Mouse (Mus musculus) neural tube, embryonic 10.5 days (tissue): ENCODE measurements around the gene Cfap73.

Source experiments
- DNase-seq: peaks from one replicate; pipeline ENCODE4 v3.0.0-alpha.2; 2017; ENCODE audit warnings: low spot score; ENCODE audit errors: extremely low spot score

Gene Cfap73

DNA sequence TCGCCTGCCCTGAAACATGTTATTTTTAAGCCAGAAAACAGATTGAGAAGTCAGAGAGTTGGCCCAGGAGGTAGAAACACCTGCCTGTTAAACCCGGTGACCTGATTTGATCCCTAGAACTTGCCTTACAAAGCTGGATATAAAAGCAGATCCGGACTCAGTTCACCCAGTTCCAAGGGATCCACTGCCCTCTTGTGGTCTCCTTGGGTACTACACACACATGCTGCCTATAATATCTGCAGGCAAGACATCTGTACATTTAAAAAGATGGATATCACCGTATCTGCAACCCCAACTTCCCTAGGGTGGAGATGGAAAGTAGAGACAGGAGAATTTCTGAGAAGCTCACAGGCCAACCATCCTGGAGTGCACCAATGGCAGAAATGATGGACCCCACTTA, 18.1 kb downstream of the Cfap73 start:
- DNase-seq: no peak

DNA sequence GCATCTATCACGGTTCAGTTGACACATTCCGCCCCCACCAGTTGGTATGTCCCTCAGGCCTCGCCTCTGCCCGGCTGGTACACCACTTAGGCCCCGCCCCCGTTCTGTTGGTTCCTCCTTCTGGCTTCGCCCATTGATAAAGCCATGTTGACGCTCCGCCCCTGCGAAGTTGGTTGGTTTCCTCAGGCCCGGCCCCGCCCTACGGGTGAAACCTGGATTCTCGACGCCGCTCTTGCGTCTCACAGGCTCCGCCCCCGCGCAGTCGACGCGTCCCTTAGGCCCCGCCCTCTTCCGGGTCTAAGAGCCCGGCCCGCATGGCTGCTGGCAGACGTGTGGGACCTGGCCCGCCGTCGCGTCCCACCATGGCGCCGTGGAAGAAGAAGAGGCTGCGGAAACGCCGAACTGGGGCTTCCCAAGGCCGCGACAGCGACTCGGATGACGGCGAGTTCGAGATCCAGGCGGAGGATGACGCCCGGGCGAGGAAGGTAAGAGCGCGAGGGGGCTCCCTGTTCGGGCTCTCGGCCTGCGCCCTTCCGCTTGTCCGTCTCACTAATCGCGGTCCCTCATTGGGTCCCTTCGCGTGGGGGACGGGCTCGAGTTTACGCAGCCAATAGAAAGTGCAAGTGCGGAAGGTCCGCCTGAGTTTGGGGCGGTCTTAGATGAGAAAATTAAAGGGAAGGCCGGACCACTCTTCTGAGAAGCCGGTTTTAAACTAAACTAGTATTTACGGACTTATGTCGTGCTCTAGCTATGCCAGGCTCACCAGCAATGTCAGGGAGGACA, 21.0 kb downstream of the Cfap73 start:
- DNase-seq: peak; percentile 100

DNA sequence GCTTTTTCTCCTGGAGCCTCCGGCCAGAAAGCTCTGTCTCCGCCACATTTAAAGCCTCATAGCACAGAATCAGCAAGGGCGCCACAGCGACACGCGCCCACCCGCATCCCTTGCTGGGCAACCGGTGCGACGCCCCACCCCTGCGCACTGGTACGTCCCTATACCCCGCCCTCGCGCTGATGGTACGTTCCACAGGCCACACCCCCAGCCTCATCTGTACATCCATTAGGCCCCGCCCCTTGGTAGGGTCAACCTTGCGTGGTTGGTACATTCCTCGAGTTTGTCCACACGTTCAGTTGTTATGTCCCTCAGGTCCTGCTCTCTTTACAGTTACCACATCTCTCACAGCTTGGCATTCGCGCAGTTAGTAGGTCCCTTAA, 21.6 kb downstream of the Cfap73 start, which contains the start of the genes Rita1 and Ddx54:
Gene Rita1, minus strand, starts transcription at position 148 of the 380 bp plus-strand sequence.
Gene Ddx54, plus strand, starts transcription at position 298 of the 380 bp plus-strand sequence.
- peak; percentile 98 for DNase-seq

DNA sequence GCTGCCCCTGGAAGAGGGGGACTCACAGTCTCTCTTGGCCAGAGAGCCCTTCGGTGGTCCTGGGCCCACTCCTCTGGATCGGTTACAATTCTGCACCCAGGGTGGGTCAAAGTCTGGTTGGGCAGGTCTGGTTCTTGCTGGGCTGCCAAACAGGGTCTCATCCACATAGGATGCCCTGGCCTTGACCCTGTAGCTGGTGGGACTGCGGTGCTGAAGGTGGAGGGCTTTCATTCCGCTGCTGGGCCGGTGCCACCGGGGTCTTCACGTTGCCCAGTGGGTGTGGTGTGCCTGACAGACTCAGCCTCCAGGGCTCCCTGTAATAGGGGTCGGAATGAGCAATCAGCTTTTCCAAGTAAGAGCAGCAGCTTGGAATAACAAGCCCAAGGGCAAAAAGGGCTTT, 22.6 kb downstream of the Cfap73 start:
- no peak for DNase-seq

DNA sequence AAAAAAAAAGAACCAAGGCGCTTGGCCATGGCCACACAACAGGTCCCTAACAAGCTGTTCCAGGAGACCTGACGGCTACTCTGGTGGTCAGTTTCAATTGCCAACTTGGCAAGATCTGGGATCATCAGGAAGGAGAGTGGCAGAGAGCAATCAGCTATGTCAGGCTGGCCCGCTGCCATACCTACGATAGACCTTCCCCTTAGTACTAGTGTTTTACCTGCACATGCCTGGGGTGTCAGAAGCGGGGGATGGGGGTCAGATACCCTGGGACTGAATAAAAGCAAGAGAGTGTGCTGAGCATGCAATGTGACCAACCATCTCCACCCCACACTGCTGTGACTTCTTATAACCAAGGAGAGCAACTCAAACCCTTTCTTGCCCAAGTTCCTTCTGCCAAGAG, 23.1 kb downstream of the Cfap73 start:
- DNase-seq: no peak

DNA sequence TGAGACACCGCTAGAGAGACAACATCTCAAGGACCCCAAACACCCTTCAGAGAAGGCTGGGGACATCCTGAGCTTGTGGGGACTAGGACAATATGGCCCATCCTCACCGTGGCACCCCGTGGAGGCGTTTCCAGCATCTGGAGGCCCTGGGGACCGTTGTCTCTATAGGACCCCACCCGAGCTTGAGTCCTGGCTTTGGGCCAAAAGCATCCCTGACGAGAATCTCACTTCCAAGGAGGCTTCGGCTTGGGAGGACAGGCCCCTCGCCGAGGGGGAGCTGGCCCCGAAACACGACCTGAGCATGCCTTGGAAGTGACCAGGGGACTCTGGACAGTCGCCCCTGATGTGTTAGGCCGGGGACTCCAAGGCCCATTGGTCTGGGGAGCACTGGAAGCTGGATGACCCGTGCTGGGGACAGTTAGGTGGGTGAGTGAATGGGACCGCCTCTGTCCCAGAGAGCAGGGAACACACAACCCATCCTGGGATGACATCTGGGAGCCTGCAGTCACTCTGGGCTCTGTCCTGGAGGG, 24.7 kb downstream of the Cfap73 start:
- no peak for DNase-seq

DNA sequence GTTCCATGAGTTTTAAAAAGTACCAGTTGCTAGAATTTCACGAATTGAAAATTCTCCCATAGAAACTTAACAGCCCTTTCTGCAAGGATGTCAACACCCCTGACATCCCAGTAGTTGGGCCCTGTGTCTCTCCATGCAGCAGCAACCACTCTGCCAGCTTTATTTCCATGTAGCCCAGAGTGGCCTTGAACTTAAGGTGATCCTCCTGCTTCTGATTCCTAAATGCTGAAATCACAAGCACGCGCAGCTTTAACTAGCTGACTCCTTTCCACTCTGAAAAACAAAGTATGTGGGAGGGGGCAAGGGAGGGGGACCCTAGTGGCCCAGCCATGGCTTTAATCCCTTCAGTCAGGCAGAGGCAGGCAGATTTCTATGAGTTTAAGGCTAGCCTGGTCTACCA, 26.7 kb downstream of the Cfap73 start:
- no peak for DNase-seq

DNA sequence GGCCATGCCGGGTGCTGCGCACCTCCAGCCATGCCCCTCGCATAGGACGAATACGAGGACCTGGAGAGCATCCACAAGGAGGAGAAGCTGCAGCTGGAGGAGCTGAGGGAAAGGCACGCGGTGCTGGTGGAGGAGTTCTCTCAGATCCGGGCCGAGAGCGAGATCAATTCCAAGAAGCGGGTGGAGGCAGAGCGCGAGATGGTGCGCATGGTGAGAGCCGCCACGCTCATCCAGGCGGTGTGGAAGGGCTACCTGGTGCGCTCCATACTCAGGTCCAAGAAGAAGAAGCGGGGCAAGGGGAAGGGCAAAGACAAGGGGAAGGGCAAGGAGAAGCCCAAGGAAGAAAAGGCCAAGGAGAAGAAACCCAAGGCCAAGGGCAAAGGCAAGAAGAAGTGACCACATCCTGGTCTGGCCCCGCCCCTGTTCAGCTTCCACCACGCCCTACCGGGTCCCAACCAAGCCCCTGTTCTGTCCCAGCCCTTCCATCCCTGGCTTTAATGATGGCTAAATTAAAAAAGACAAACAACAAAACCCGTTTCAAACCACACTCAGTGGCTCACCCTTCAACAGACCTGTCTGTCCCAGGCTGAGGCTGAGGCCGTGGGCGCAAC, 27.3 kb downstream of the Cfap73 start:
- DNase-seq: no peak

DNA sequence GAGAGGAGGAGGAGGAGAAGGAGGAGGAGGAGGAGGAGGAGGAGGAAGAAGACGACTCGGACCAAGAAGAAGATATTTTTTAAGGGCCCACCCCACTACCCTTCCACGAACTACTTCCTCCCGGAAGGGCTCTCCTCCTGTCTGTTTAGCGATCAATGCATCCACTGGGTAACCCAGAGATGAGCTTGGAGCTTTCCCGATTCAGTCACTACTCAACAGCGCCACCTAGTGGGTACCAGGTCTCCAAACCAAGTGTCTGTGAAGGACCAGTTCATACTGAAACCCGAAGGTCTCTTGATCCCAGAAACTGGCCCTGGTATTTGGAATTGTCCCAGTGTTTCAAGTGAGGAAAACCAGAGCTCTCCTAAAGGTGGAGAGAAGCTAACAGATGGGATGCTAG, 28.3 kb downstream of the Cfap73 start:
- DNase-seq: peak; percentile 94

DNA sequence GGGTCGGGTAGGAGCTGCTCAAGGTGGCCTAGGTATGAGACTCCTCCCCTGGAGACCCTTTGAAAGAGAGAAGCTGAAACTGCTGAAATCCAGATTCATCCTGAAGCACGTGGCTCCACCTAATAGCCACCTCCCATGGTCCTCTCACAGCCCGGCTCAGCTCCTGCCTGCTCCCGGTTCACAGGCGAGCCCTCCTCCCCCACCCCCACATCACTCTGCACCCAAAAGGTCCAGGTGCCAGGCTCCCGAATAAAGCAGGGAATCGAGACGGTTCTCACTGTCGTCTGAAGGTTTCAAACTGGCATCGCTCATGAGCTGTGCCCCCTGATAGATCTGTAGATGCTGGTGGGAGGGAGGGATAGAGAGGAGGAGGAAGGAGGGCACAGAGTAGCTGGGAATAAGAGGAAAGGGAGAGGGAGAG, 28.8 kb downstream of the Cfap73 start:
- DNase-seq: no peak

DNA sequence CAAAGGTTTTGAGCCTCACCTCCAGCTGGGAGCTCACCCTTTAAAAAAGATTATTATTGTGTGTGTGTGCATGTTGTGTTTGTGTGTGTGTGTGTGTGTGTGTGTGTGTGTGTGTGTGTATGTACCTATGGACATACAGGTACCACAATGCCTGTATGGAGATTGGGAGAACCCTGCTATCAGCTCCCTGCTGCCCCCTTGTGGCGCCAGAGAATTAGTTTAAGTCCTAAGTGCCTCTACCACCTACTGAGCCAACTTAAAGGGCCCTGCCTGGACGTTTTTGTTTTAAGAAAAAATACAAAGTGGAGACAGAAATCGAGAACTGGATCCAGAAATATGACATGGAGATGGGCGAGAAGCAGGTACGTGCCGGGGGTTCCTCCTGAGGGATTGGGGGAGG, 29.2 kb downstream of the Cfap73 start:
- peak; percentile 85 for DNase-seq

DNA sequence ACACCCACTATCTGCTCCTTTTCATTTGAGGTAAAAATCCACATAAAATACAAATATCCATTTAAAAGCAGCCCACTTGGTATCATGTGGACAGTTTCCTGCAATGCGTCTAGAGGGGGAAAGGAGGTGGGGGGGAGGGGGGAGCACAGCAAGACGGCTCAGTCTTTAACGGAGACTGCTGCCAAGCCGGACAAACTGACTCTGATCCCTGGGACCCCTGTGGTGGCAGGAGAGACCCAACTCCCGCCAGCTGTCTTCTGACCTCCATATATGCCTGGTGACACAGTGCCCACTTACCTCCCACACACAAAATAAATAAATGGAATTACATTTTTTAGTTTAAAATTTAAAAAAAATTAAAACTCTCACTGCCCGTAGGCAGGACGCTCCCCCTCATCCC, 30.5 kb downstream of the Cfap73 start:
- no peak for DNase-seq

DNA sequence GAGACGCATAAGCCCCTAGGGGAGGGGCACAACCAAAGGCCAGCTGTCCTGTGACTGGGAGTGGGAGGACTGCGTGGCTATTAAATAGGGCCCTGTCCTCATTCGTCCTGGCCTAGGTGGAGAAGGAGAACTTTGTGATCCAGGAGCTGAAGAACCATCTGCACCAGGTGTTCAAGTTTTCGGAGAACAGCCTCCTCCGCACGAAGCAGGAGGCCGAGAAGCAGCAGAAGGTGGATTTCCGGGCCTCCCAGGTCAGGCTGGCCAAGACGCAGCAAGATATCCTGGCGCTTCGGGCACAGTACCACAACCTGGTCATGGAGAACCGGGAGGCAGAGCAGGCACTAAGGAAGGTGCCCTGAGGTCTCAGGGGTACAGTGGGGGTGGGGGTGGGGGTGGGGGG, 31.8 kb downstream of the Cfap73 start:
- DNase-seq: no peak

DNA sequence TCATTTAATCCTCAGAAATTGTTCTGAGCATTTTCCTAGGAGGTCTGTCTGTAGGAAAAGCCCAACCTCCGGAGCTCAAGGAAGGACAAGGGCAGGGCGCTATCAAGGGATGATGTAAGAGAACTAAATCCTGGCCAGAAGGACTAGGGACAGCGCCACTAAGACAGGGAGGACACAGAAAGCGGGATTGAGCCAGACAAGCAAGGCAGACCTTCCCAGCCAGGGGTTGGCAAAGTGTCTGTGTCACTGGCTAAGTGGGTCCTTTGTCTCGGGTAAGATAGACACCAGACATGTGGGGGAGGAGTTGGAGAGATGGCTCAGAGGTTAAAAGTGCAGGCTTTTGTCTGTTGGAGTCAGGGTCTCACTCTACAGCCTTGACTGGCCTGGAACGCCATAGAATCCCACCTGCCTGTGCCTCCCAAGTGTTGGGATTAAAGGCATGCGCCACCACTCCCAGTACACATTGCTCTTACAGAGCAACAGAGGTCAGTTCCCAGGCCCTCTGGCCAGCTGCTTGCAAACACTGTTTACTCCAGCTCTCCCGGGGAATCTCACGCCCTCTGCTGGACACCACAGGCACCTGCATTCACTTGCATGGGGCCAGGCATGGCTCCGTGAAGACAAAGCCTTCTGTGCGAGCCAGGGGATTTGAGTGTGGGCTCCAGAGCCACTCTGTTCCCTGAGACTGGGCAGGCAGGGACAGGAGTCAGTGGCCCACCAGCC, 32.9 kb downstream of the Cfap73 start:
- DNase-seq: peak; percentile 53

DNA sequence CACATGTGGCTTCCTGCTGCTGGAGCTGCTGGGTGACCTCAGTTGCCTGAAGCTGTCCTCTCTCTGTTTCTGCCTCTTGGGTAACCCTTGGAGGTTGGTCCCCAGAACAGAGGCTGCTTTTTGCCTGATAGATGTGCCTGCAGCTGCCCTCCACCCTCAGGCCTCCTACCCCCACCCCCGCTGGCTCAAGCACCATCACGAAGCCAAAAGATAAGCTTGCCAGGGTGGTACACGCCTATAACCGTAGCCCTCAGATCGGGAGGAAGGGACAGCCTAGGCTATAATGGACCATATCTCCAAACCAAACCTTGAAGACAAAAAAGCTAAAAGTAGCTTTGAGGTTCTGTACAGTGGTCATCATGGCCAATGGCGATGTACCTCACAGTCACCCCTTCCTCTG, 34.4 kb downstream of the Cfap73 start:
- no peak for DNase-seq

DNA sequence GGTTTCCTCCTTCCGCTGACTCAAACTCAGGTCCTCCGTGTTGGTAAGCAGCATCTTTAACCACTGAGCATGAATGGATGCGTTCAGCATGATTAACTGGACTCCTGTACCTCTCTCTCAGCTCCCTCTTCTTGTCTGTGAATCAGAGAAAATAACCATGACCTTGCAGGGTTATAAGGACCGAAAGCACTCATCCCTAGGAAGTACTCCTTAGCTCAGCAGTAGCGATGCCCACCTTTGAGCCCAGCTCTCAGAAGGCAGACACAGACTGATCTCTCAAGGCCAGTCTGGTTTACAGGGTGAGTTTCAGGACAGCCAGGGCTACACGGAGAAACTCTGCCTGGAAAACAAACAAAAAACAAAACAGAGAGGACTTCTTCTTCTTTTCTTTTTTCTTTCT, 39.5 kb downstream of the Cfap73 start:
- no peak for DNase-seq

DNA sequence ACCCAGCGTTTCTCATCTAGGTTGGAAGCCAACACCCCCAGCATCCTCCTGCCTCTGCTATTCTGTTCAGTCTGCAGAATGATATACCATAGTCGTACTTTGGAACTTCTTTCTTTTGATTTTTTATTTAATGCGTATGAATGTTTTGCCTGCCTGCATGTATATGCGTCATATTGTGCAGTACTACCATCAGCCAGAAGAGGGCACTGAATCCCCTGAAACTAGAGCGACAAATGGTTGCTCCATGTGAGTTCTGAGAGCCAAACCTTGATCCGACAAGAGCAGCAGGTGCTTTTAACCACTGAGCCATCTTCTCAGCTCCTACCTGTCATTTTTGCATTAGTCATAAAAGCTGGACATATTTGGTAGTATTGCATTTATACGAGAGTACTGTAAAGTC, 41.9 kb downstream of the Cfap73 start:
- DNase-seq: no peak

DNA sequence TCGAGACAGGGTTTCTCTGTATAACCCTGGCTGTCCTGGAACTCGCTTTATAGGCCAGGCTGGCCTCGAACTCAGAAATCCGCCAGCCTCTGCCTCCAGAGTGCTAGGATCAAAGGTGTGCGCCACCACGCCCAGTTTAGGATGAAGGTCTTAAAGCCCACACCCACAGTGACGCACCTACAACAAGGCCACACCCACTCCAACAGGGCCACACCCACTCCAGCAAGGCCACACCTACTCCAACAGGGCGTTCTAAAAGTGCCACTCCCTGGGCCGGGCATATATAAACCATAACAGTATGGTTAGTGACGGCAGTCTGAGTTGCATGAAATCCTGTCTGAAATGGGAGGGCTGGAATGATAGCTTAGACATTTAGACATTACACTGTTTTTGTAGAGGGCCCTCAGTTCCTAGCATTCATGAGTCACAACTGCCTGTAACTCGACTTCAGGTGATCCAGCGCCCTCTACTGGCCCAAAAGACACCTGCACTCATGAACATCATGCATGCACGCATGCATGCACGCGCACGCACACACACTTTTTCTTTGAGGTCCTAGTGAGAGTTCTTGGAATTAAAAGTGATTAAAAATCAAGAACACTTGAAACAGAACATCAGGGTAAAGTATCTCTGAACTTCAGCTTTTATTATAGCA, 43.6 kb downstream of the Cfap73 start:
- DNase-seq: no peak

DNA sequence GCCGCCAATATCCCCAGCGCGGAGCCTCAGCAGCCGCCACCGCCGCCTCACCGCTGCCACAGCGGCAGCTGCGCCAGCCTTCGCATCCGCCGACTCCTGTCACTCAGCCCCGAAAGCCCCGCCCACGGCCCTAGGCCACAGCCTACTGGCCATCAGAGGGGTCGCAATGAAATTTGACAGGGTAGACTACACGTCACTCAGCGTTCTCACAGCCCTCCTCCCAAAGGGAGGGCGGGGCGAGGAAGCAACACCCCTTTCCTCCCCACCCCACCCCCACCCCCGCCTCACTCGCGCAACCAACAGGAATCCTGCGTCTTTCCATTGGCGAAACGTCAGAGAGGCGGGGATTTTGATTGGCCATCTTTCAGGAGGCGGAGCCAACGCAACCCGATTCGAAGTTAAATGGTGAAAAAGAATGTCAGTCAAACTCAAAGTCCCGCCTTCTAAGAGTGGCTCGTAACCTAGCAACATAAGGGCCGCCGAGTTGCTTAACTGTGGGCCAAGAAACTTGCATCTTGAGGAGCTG, 45.4 kb downstream of the Cfap73 start, which contains the start of the genes Tpcn1 and Iqcd:
Gene Tpcn1, minus strand, starts transcription at position 105 of the 526 bp plus-strand sequence.
Gene Iqcd, plus strand, starts transcription at position 448 of the 526 bp plus-strand sequence.
- peak; percentile 98 for DNase-seq

DNA sequence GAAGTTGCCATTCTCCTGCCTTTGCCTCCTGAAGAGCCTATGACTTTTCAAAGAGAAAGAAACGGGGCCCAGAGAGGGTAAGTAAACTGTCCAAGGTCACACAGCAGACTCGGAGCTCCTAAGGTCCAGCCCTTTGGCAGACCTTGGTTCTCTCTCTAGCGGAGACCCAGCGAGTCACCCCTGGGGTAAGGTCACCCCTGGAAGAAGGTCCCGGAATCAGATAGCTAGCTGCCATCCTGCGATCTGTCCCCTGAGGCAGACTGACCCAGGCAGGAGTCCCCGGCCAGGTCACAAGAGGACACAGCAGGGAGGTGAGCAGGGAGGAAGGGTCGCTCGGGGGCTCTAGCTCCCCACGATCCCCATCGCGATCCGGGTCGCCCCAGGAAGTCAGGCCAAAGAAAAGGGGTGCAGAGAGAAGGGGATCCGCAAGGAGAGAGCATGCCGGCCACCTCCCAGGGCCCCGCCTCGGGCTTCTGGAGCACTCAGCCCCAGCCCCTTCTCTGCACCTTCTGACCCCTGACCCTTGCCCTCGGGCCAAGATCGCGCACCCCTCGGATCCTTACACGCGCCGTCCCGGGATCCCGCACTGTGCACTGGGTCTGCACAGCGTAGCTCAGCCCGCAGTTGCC, 46.0 kb downstream of the Cfap73 start:
- DNase-seq: peak; percentile 44

DNA sequence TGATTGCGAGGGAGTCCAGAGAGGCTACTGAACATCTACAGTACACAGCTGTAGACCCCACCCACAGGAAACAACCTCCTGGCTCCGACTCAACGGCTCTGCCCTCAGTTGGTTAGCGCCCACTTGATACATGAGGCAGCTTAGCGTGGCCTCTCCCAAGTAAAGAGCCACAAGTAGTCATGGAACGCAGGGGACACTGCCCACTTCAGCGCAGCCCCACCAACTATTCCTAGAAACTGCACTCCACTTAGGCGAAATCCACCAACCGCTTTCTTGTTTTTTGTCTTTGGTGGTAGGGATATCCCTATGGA, 46.5 kb downstream of the Cfap73 start:
- no peak for DNase-seq
